Mouse (Mus musculus): ENCODE results near the gene Gm27179. TPM values are rescaled to one million over a fixed set of nuclear protein-coding genes. Genes with fewer than 3 reads are reported as not detected.
"Not testable (repeated sequence)": the region's sequence is repeated elsewhere in the genome, so short reads cannot be mapped to it uniquely, and the experiment has no call there.

Gm27179 gene
- not detected for polyA plus RNA-seq (2017; shearing (Covaris generic))

- ATAC-seq = not testable (repeated sequence)
Measured at GRCm38 (mm10) chr14:69512449-69512848, at the start of gene Gm27179. Gene Gm27179 (minus strand): TSS chr14:69512549.

DNA sequence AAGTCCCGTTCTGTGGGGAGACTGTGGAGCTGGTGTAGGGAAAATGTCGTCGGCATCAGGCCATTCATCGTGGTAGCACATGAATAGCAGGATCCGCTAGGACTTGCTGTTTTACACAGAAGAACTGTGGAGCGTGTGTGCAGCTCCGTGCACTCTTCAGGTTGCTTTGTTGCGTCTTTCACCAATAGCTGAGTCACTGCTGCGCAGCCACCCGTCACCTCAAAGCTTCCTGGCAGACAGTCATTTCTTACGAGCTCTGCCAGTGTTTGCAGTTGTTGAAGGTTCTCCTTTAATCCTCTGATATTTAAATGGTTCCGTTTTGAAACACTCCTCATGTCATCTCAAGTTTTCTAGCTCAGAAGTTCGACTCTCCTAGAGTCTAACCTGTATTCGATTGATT is 45.2 kb upstream of the Gm27179 start:
- ATAC-seq = not testable (repeated sequence)

GRCm38 (mm10) chr14:69556820-69557219 is 44.5 kb upstream of the Gm27179 start:
- ATAC-seq = not testable (repeated sequence)

- peak; percentile 87 for ATAC-seq
Measured at GRCm38 (mm10) chr14:69555110-69555831, 42.9 kb upstream of the Gm27179 start, which contains the start of gene Entpd4b. Gene Entpd4b (plus strand): TSS chr14:69555424.

- not testable (repeated sequence) for ATAC-seq
Measured at GRCm38 (mm10) chr14:69547310-69547709, 35.0 kb upstream of the Gm27179 start.

DNA sequence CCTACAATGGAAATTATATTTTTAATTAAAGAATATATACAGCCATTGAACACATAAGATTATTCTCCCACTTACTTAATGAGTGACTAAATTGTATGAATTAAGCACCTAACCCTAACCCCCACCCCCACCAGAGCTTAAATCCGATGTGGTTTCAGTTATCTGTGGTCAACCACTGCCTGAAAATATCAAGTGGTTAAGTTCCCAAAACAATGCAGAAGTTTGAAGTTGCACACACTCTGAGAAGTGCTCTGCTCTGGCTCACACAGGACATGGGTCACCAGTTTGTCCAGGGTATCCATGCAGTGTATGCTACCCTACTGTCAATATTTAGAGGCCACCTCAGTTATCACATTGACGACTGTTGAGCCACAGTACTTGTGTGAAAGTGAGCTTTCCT is 32.7 kb upstream of the Gm27179 start:
- not testable (repeated sequence) for ATAC-seq

DNA sequence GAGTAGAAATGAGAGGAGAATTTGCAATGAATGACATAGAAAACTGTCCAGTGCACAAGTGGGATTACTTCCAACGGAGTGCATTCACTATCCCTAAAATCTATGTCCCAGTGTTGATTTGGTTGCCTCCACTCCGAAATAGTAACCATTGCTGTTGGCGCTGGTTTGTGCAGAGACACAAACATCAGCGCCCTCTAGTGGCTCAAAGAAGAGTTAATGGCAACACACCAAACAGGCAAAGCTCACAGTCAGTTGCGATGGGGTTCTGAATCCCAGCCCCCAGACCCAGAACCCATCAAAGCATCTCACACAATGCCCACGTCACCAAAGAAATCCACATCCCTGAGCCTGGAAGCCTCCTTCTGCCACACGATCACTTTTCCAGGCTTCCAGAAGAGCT is 31.7 kb upstream of the Gm27179 start:
- peak; percentile 50 for ATAC-seq

GRCm38 (mm10) chr14:69542695-69543094 is 30.3 kb upstream of the Gm27179 start:
- not testable (repeated sequence) for ATAC-seq

GRCm38 (mm10) chr14:69540113-69540512 is 27.8 kb upstream of the Gm27179 start:
- ATAC-seq = not testable (repeated sequence)

DNA sequence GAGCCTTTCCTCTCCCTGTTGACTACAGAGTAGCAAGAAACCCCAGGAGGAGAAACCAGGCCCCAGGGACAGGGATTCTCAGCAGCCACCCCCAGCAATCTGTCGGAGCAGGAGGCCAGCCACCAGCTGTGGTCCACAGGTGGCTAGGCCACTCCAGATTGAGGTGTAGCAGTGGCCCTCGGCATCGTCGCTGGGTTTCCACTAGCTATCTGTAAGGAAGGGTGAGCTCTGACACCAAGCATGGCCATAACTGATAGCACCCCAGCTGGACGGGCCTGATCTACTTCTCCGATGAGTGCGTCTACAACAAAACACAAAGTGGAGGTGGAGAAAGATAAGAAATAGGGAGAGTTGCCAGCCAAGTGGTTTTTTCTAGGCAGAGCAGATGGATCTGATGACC is 24.2 kb upstream of the Gm27179 start:
- ATAC-seq = not testable (repeated sequence)

DNA sequence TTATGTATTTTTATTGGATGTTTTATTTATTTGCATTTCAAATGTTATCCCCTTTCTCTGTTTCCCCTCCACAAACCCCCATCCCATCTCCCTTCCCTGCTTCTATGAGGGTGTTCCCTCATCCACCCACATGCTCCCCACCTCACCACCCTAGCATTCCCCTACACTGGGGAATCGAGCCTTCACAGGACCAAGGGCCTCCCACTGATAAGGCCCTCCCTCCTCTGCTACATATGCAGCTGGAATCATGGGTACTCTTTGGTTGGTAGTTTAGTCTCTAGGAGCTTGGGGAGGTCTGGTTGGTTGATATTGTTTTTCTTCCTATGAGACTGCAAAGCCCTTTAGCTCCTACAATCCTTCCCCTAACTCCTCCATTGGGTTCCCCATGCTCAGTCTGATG is 13.9 kb upstream of the Gm27179 start:
- not testable (repeated sequence) for ATAC-seq

- ATAC-seq = not testable (repeated sequence)
Measured at GRCm38 (mm10) chr14:69523001-69523400, 10.7 kb upstream of the Gm27179 start.

GRCm38 (mm10) chr14:69520810-69521209 is 8.5 kb upstream of the Gm27179 start:
- ATAC-seq = not testable (repeated sequence)

DNA sequence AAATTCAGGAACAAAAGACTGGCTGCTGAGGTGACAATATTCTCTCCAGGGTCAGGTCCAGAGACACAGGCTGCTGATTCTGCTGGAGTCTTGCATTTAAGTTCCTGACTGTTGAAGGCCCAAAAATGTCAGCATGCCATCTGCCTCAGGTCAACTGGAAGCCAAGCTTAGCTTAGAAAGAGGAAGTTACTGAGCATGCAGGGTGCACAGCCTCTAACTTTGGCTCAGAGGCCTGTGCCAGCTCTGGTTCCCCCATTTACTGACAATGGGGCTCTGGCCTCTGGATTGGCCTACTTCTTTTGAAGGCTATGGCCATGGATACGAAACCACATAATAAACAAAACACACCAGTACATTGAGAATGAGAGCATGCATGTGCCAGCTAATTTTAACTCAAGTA is 5.3 kb downstream of the Gm27179 start:
- not testable (repeated sequence) for ATAC-seq

DNA sequence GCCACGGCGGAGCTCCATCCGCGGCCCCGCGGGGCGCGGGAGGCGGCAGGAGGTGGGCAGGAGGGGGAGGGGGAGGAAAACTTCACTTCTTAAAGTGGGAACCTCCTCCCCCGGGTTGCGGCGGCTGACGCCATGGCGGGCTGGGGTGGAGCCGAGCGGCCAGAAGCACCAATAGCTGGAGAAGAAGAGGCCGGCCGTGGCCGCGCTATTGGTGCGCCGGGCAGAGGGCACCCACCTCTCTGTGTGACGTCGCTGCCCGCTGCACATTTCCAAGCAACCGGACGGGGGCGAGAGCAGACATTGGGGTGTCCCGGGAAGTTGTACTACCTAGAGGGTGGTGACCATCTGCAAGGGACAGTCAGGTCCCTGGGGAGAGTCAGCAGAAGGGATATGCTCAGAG is 9.2 kb downstream of the Gm27179 start, which contains the start of gene Gm16867:
Gm16867 (minus strand) TSS at position 189 of the 400 bp plus-strand sequence.
- ATAC-seq = peak; percentile 97

GRCm38 (mm10) chr14:69502440-69503150 is 9.8 kb downstream of the Gm27179 start:
- ATAC-seq = peak; percentile 35

GRCm38 (mm10) chr14:69496259-69496658 is 16.1 kb downstream of the Gm27179 start:
- not testable (repeated sequence) for ATAC-seq

- ATAC-seq = not testable (repeated sequence)
Measured at GRCm38 (mm10) chr14:69494946-69495345, 17.4 kb downstream of the Gm27179 start.

DNA sequence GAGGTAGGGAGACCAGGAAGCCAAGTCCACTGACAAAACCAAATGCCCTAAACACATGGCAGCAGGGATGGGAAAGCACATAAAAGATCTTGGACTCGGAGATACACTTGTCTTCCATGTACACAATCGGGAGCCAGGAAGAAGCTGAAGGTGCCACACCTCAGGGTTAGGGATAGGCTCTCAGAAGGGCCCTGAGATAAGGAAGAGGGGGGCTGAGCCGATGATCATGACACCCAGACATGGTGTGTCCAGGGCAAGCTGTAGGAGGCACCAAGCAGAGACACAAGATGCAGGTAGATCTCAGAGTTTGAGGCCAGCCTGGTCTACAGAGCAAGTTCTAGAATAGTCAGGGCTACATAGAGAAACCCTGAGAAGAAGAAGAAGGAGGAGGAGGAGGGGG is 17.8 kb downstream of the Gm27179 start:
- not testable (repeated sequence) for ATAC-seq

DNA sequence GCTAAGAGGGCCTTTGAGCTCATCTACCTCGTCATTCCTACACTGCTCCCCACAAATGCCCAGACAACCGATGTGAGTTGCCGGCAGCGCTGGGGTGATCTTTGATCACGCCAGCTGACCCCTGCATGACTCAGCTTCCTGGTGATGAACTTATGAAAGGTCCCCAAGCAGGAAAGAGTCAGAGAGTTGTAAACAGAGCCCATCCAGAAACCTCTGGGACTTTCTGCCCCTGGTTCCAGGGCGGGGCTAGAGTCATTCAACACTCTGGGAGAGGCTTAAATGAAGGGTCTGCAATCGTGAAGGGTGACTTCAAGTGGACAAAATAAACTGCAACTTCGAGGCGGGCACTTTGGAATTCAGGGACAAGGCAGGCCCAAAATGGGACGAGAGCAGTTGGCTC is 24.3 kb downstream of the Gm27179 start:
- ATAC-seq = not testable (repeated sequence)

DNA sequence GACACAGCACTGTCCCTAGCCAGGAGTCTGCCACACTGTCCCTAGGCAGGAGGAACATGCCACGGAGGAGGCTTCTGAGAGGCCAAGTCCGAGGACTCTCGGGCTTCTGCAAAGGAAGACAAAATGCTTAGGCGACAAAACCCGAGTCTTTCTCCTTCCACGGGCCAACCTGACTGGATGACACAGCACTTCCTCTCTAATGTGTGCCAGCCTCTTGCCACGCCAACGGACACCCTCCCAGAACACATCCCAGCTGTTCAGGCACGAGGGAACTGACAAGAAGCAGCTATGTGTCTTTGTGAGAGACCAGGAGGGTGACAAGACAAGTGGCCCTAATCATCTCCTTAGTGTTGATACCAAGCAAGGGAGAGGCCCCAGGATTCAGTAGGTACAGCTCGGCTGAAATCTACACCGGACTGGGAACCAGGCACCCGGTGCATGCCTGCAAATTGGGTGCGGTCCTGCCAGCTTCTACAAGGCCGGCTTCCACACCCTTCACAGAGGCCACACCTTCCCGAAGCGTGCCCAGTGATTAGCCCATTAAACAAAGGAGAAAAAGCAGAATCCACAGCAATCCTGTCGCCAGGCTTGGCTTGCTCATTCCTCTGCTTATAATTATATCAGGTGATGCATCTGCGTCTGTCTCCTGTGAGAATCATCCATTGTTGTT is 26.7 kb downstream of the Gm27179 start:
- ATAC-seq = not testable (repeated sequence)

GRCm38 (mm10) chr14:69473941-69474646 is 38.3 kb downstream of the Gm27179 start:
- ATAC-seq = not testable (repeated sequence)
